Comparison of ENCODE assay signal across 14 mouse cellular contexts in the genomic region with DNA sequence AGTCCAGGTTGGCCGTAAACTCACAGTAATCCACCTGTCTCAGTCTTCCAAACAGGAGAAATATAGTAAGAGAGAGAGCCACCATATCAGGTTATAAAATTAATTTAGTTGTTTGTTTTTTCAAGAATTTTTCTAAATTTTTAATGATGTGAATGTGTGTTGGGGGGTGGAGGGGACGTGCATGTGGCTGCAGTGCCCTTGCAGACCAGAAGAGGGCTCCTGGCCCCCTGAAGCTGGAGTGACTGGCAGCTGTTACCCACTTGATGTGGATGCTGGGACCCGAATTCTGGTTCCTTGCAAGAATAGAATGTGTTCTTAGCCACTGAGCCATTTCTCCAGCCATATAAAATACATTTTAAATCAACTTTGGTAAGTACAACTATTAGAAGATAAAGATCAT. TPM values are rescaled to one million over a fixed set of nuclear protein-coding genes. Genes with fewer than 3 reads are reported as not detected.
A peak's percentile ranks its signal among the peaks of the same experiment; 100 is the strongest.
DNase-seq lines count a peak whose midpoint lies in the region; ATAC-seq and TF ChIP-seq lines count a peak whose summit lies in the region.
"Had no signal": no experiment of that assay in that cellular context is flagged by ENCODE, and none has a peak within 500 bp of the region (broad histone marks: within the 10 kb centered on the region; RNA-seq: fewer than 3 reads in every experiment).

No protein-coding gene starts in this region.

- H3K4me3 ChIP-seq in kidney, postnatal 0 days (replicated peaks; ENCODE audit: low read depth, low read length): no peak overlapping the region
- H3K4me3 ChIP-seq: embryonic facial prominence, embryonic 12.5 days; midbrain, embryonic 13.5 days; neural tube, embryonic 13.5 days; stomach, embryonic 15.5 days had no signal

- intact Hi-C loops in heart, postnatal 36 days (cut with DNase I): no loop called here

- H3K9ac ChIP-seq in kidney, postnatal 0 days (ENCODE audit: low read depth, low read length): no peak overlapping the region
- H3K9ac ChIP-seq: embryonic facial prominence, embryonic 12.5 days; midbrain, embryonic 13.5 days; neural tube, embryonic 13.5 days; stomach, embryonic 15.5 days had no signal

- no peak for ATAC-seq in kidney, postnatal 0 days (replicated peaks; ENCODE audit: low FRiP score, low read depth)
- ATAC-seq: forebrain, embryonic 14.5 days; midbrain, embryonic 13.5 days had no signal

- 91% methylated on average over 3 of the region's 3 CpGs for WGBS in kidney, postnatal 0 days

- H3K27me3 ChIP-seq in kidney, postnatal 0 days (ENCODE audit: insufficient read depth, low read length): no peaks in the 10 kb centered on the region
- H3K27me3 ChIP-seq: embryonic facial prominence, embryonic 12.5 days; stomach, embryonic 15.5 days had no signal

- no peak for DNase-seq in kidney, postnatal 0 days (ENCODE audit: low spot score)
- DNase-seq in kidney, postnatal 36 days: no peak
- DNase-seq in 416B (ENCODE audit: low read depth) (peak; percentile 26), ES-CJ7 (ENCODE audit: low read depth, low spot score) (peak; percentile 14)
- DNase-seq in naive thymus-derived CD4-positive, alpha-beta T cell, adult 2 months (ENCODE audit: low read depth): peak; percentile 15
- DNase-seq in heart, postnatal 36 days: no peak
- no peak for DNase-seq in right cerebral cortex, adult 2 months (ENCODE audit: low spot score in 2 of 2)
- DNase-seq: cerebellum, postnatal 14 days; gastrocnemius, postnatal 36 days had no signal

- no peaks in the 10 kb centered on the region for H3K9me3 ChIP-seq in kidney, postnatal 0 days (replicated peaks; ENCODE audit: low read length)
- H3K9me3 ChIP-seq: embryonic facial prominence, embryonic 12.5 days; midbrain, embryonic 13.5 days; neural tube, embryonic 13.5 days; stomach, embryonic 15.5 days had no signal

- TF ChIP-seq CTCF in kidney, postnatal 0 days (IDR thresholded peaks at IDR 0.05; ENCODE audit: low read depth): peak; percentile 40

- H3K4me2 ChIP-seq in kidney, postnatal 0 days (ENCODE audit: low read length): no peak overlapping the region
- H3K4me2 ChIP-seq: embryonic facial prominence, embryonic 12.5 days; midbrain, embryonic 13.5 days; neural tube, embryonic 13.5 days; stomach, embryonic 15.5 days had no signal

- H3K27ac ChIP-seq in kidney, postnatal 0 days: no peak overlapping the region
- H3K27ac ChIP-seq: embryonic facial prominence, embryonic 12.5 days; midbrain, embryonic 13.5 days; neural tube, embryonic 13.5 days; stomach, embryonic 15.5 days had no signal

- H3K36me3 ChIP-seq in kidney, postnatal 0 days (ENCODE audit: insufficient read depth, low read length): no peaks in the 10 kb centered on the region
- H3K36me3 ChIP-seq: embryonic facial prominence, embryonic 12.5 days; midbrain, embryonic 13.5 days; neural tube, embryonic 13.5 days; stomach, embryonic 15.5 days had no signal

- peaks cover 6% of the 10 kb centered on the region; the same call in 1 of the 2 replicates for H3K4me1 ChIP-seq in kidney, postnatal 0 days (replicated peaks; ENCODE audit: insufficient read depth, low read length)

RNA-seq across cellular contexts. Expression of a gene that starts 4.6 kb away (rescaled TPM):
- polyA plus RNA-seq in kidney, postnatal 0 days (2015; fragmentation: Nextera tagmentation; extraction: Ambion mirVana): 5.6 and 6.1 TPM in 2 replicates
- total RNA-seq in heart, postnatal 36 days (2021): 100 to 1,000 TPM; 238 to 242 TPM

RNA-seq across cellular contexts. Expression of a gene that starts 49.8 kb away (rescaled TPM):
- 60.0 and 63.2 TPM in 2 replicates for polyA plus RNA-seq in kidney, postnatal 0 days (2015; fragmentation: Nextera tagmentation; extraction: Ambion mirVana)
- 10 to 100 TPM; 31.9 to 36.0 TPM for total RNA-seq in heart, postnatal 36 days (2021)

Comparison
In these comparisons a context has a peak if more than half of its experiments do, and no peak if none do; other contexts are left out.
1. DNase-seq: peak in 416B (single experiment), ES-CJ7 (single experiment) and naive thymus-derived CD4-positive, alpha-beta T cell, adult 2 months (single experiment); none in kidney, postnatal 0 days (single experiment), kidney, postnatal 36 days (0 of 2), heart, postnatal 36 days (0 of 2) and right cerebral cortex, adult 2 months (0 of 2).